In the genomic region with DNA sequence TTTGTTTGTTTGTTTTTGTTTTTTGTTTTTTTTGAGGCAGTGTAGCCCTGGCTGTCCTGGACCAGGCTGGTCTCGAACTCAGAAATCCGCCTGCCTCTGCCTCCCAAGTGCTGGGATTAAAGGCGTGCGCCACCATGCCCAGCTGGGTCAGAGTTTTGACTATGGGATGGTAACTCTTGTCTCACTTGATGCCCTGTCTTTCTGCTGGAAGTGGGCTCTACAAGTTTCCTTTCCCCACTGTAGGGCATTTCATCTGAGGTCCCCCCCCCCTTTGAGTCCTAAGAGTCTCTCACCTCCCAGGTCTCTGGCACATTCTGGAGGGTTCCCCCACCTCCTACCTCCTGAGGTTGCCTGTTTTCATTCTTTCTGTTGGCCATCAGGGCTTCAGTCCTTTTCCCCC, we compare ENCODE assay signal across 22 mouse cellular contexts. TPM values are rescaled to one million over a fixed set of nuclear protein-coding genes. Genes with fewer than 3 reads are reported as not detected.
DNase-seq lines count a peak whose midpoint lies in the region; TF ChIP-seq lines count a peak whose summit lies in the region.
"Not testable (repeated sequence)": the region's sequence is repeated elsewhere in the genome, so short reads cannot be mapped to it uniquely, and the experiment has no call there.
"Had no signal": no experiment of that assay in that cellular context is flagged by ENCODE, and none has a peak within 500 bp of the region (broad histone marks: within the 10 kb centered on the region; RNA-seq: fewer than 3 reads in every experiment).

No protein-coding gene starts in this region.

- not testable (repeated sequence) for TF ChIP-seq CTCF in CH12.LX (conservative IDR thresholded peaks at IDR 0.05 in 1 of 2, IDR thresholded peaks at IDR 0.05 in 1 of 2; ENCODE audit: low read depth in 2 of 2, low read length in 2 of 2); testis, adult 2 months (IDR thresholded peaks at IDR 0.05; ENCODE audit: control insufficient read depth, insufficient read depth, insufficient replicate concordance, low read depth, low read length)

- not testable (repeated sequence) for H3K79me2 ChIP-seq in CH12.LX (replicated peaks; ENCODE audit: control insufficient read depth, extremely low read depth, insufficient read depth, poor library complexity, severe bottlenecking)

- not testable (repeated sequence) for H3K9me3 ChIP-seq in CH12.LX (replicated peaks; ENCODE audit: low read length)

- TF ChIP-seq POLR2A in CH12.LX (IDR thresholded peaks at IDR 0.05; ENCODE audit: low read depth, low read length); testis, adult 2 months (IDR thresholded peaks at IDR 0.05; ENCODE audit: control insufficient read depth, low read depth, low read length): not testable (repeated sequence)

- TF ChIP-seq RAD21 in CH12.LX (IDR thresholded peaks at IDR 0.05; ENCODE audit: low read depth, low read length): not testable (repeated sequence)

- dilution Hi-C loops in CH12.LX (cut with MboI; ENCODE audit: extremely low pct_ligation_motif_present, extremely low pct_unique_long_range_greater_than_20kb, low sequenced_read_pairs): not testable (repeated sequence)

- peaks cover 50% of the 10 kb centered on the region for H3K27me3 ChIP-seq in CH12.LX (replicated peaks)
- not testable (repeated sequence) for H3K27me3 ChIP-seq in testis, adult 2 months (ENCODE audit: control insufficient read depth, insufficient read depth, low read length)

- not testable (repeated sequence) for H3K9ac ChIP-seq in CH12.LX (ENCODE audit: insufficient read depth, low read depth)

- TF ChIP-seq EP300 in CH12.LX (IDR thresholded peaks at IDR 0.05; ENCODE audit: low read length): not testable (repeated sequence)

- not testable (repeated sequence) for H3K27ac ChIP-seq in CH12.LX (ENCODE audit: insufficient read depth, low read depth); testis, adult 2 months (ENCODE audit: control insufficient read depth, insufficient read depth, low read depth, low read length)

- in situ Hi-C loops in CH12.LX (cut with MboI; ENCODE audit: low pct_ligation_motif_present, low pct_unique_long_range_greater_than_20kb, low sequenced_read_pairs): not testable (repeated sequence)

- H3K4me1 ChIP-seq in CH12.LX (ENCODE audit: control insufficient read depth in 1 of 2, insufficient read depth in 2 of 2); testis, adult 2 months (ENCODE audit: control insufficient read depth, insufficient read depth, low read length): not testable (repeated sequence)

- not testable (repeated sequence) for H3K4me2 ChIP-seq in CH12.LX (ENCODE audit: insufficient read depth, low read depth, poor library complexity, severe bottlenecking)

- H3K4me3 ChIP-seq in CH12.LX (replicated peaks in 1 of 3; ENCODE audit: low read depth in 2 of 3, low read length in 2 of 3, poor library complexity in 1 of 3): not testable (repeated sequence)
- H3K4me3 ChIP-seq in testis, adult 2 months (ENCODE audit: control insufficient read depth, low read depth, low read length): peak overlapping the region; percentile 52

- DNase-seq in CH12.LX (ENCODE audit: extremely low read depth): not testable (repeated sequence)
- peak; percentile 67 for DNase-seq in ES-CJ7 (ENCODE audit: low read depth, low spot score)
- peak; percentile 54 for DNase-seq in R1 (ENCODE audit: low read depth, low spot score)
- DNase-seq in ZHBTc4 (ENCODE audit: low read depth, low spot score): peak; percentile 68

- not testable (repeated sequence) for H3K36me3 ChIP-seq in CH12.LX (replicated peaks in 1 of 2; ENCODE audit: control insufficient read depth in 1 of 2, insufficient read depth in 1 of 2, low read length in 1 of 2); testis, adult 2 months (ENCODE audit: control insufficient read depth, insufficient read depth, low read length)

TF ChIP-seq in CH12.LX, 34 proteins besides CTCF, POLR2A, EP300 and RAD21:
- TF ChIP-seq TBP (conservative IDR thresholded peaks at IDR 0.05; ENCODE audit: low read depth, low read length): peak; percentile 83

RNA-seq across cellular contexts. Expression of gene Gm11634, which starts 8.1 kb away (rescaled TPM):
- total RNA-seq in CH12.LX (2012; rRNA removed) (not detected in 2 replicates), CH12.LX (2014; rRNA removed) (not detected in 2 replicates)
- polyA plus RNA-seq in CH12.LX (2012; ENCODE audit: insufficient read length, low read depth): not detected in 2 replicates
- 64.9 and 69.4 TPM in 2 replicates for polyA plus RNA-seq in testis, adult 2 months (2012; rRNA removed)
- total RNA-seq: adrenal gland, adult 18-20 months; adrenal gland, adult 2 months; adrenal gland, adult 8-10 months; adrenal gland, postnatal 10 days; adrenal gland, postnatal 14 days; adrenal gland, postnatal 25 days; adrenal gland, postnatal 36 days; adrenal gland, postnatal 4 days; ES-E14; G1E; MEL had no signal
- polyA plus RNA-seq: activated CD4-positive, CD25-positive, alpha-beta regulatory T cell, adult 4 months; adrenal gland, adult 2 months; brain, embryonic 14.5 days; C2C12; CD4-positive, CD25-positive, alpha-beta regulatory T cell, adult 4 months; cerebellum, adult 2 months; G1E; Patski had no signal

RNA-seq across cellular contexts. Expression of gene Rdm1, which starts 19.9 kb away (rescaled TPM):
- total RNA-seq in CH12.LX (2012; rRNA removed) (22.2 and 28.5 TPM in 2 replicates), CH12.LX (2014; rRNA removed) (18.5 and 19.2 TPM in 2 replicates)
- 9.6 and 12.3 TPM in 2 replicates for polyA plus RNA-seq in CH12.LX (2012; ENCODE audit: insufficient read length, low read depth)
- polyA plus RNA-seq in testis, adult 2 months (2012; rRNA removed): 7.8 and 13.8 TPM in 2 replicates

RNA-seq across cellular contexts. Expression of gene Tmem106a, which starts 25.1 kb away (rescaled TPM):
- total RNA-seq in CH12.LX (2012; rRNA removed) (1.4 and 2.2 TPM in 2 replicates), CH12.LX (2014; rRNA removed) (2.6 and 2.8 TPM in 2 replicates)
- polyA plus RNA-seq in CH12.LX (2012; ENCODE audit: insufficient read length, low read depth): 6.8 and 9.1 TPM in 2 replicates
- 22.8 and 26.7 TPM in 2 replicates for polyA plus RNA-seq in testis, adult 2 months (2012; rRNA removed)

RNA-seq across cellular contexts. Expression of gene Nbr1, which starts 55.2 kb away (rescaled TPM):
- total RNA-seq in CH12.LX (2012; rRNA removed): 39.4 and 52.2 TPM in 2 replicates
- 44.7 and 48.3 TPM in 2 replicates for total RNA-seq in CH12.LX (2014; rRNA removed)
- polyA plus RNA-seq in CH12.LX (2012; ENCODE audit: insufficient read length, low read depth): 39.3 and 44.8 TPM in 2 replicates
- polyA plus RNA-seq in testis, adult 2 months (2012; rRNA removed): 323 and 355 TPM in 2 replicates

RNA-seq across cellular contexts. Expression of gene Brca1, which starts 55.4 kb away (rescaled TPM):
- total RNA-seq in CH12.LX (2012; rRNA removed) (33.0 and 37.4 TPM in 2 replicates), CH12.LX (2014; rRNA removed) (37.5 and 41.4 TPM in 2 replicates)
- polyA plus RNA-seq in CH12.LX (2012; ENCODE audit: insufficient read length, low read depth): 31.1 and 31.3 TPM in 2 replicates
- polyA plus RNA-seq in testis, adult 2 months (2012; rRNA removed): 4.6 and 5.2 TPM in 2 replicates

Comparison
In these comparisons a context has a peak if more than half of its experiments do, and no peak if none do; other contexts are left out.
1. RNA of gene Gm11634, which starts 8.1 kb away (polyA plus RNA-seq): 64.9 to 69.4 TPM in testis, adult 2 months; not detected in CH12.LX; every median in the first group is over 10 times any median in the second.